Mouse (Mus musculus) liver, embryonic 14.5 days (tissue): Measurements from ENCODE around the gene Fancd2. TPM values are rescaled to one million over a fixed set of nuclear protein-coding genes. Genes with fewer than 3 reads are reported as not detected.

Experiments used
- ATAC-seq: fragments of 200-750 bp; cut with Nextera tagmentation; 2 replicates; pipeline ENCODE4 v1.8.0; 2017; ENCODE audit warnings: moderate number of reproducible peaks, mild to moderate bottlenecking, moderate library complexity; ENCODE audit not compliant: insufficient read depth
- DNase-seq, 3 experiments: peaks; one replicate each; pipeline ENCODE4 v3.0.0-alpha.2; 2012 to 2013; ENCODE audit warnings: low read depth in 3 of 3, low spot score in 3 of 3
- H3K27ac ChIP-seq: fragments of 300-500 bp; sonication (generic); 2 replicates; pipeline ENCODE4 v1.5.1; 2014; ENCODE audit warnings: moderate library complexity, mild to moderate bottlenecking, control low read depth, inconsistent platforms
- H3K27me3 ChIP-seq: fragments of 300-500 bp; sonication (generic); 2 replicates; pipeline ENCODE4 v1.6.1; 2014; ENCODE audit warnings: mild to moderate bottlenecking, low read length, moderate library complexity; ENCODE audit not compliant: control insufficient read depth, insufficient read depth
- H3K36me3 ChIP-seq: fragments of 300-500 bp; sonication (generic); replicated peaks from 2 replicates; pipeline ENCODE4 v1.6.1; 2014; ENCODE audit warnings: low read depth; ENCODE audit not compliant: control insufficient read depth, insufficient read depth
- H3K4me1 ChIP-seq, 2 experiments: fragments of 200-500 bp in 1 of 2; fragments of 300-500 bp in 1 of 2; sonication (generic) in 1 of 2; replicated peaks; 2 replicates each; pipeline ENCODE4 v1.6.1; 2012 to 2014; ENCODE audit warnings: antibody characterized with exemption in 1 of 2, inconsistent platforms in 1 of 2, low read length in 1 of 2; ENCODE audit not compliant: control insufficient read depth in 2 of 2, insufficient read depth in 2 of 2
- H3K4me2 ChIP-seq: fragments of 300-500 bp; sonication (generic); 2 replicates; pipeline ENCODE4 v1.6.1; 2014; ENCODE audit warnings: low read depth, mild to moderate bottlenecking, control low read depth, moderate library complexity
- H3K4me3 ChIP-seq, 2 experiments: fragments of 200-500 bp in 1 of 2; fragments of 300-500 bp in 1 of 2; sonication (generic) in 1 of 2; 2 replicates each; pipeline ENCODE4 v1.5.1; 2012 to 2014; ENCODE audit warnings: low read depth in 2 of 2, low read length in 2 of 2, mild to moderate bottlenecking in 2 of 2, control low read depth in 1 of 2, inconsistent platforms in 1 of 2, moderate library complexity in 1 of 2; ENCODE audit not compliant: insufficient read depth in 1 of 2
- H3K9ac ChIP-seq: fragments of 300-500 bp; sonication (generic); replicated peaks from 2 replicates; pipeline ENCODE4 v1.6.1; 2014; ENCODE audit warnings: mild to moderate bottlenecking, control low read depth, moderate library complexity
- H3K9me3 ChIP-seq: fragments of 300-500 bp; sonication (generic); 2 replicates; pipeline ENCODE4 v1.6.1; 2016; ENCODE audit warnings: low read length, mixed read lengths; ENCODE audit not compliant: control insufficient read depth
- CTCF ChIP-seq: IDR thresholded peaks from 2 replicates; pipeline ENCODE4 v1.5.1; 2016; ENCODE audit warnings: antibody characterized with exemption, low read depth, control low read depth
- EP300 ChIP-seq: IDR thresholded peaks from 2 replicates; pipeline ENCODE4 v1.6.1; 2016; ENCODE audit warnings: antibody characterized with exemption, low read depth
- WGBS: fragments of 180-500 bp; shearing (Covaris S2); extraction: QIAGEN DNeasy Blood & Tissue Kit; methylation state at CpG from one replicate; pipeline ENCODE4 v1.1.7; 2014; ENCODE audit not compliant: insufficient replicate concordance; 5-methylcytosine and 5-hydroxymethylcytosine counted together
- polyA plus RNA-seq, 2 experiments: library from polyadenylated mRNA; depleted of rRNA in 1 of 2; stranded (reverse) in 1 of 2; unstranded in 1 of 2; fragments of >200 nt; fragmentation: Nextera tagmentation in 1 of 2; extraction: Ambion mirVana in 1 of 2; gene quantifications; 2 replicates each; pipeline versions ENCODE4 v1.2.1 to v1.2.3; 2012 to 2014

Gene Fancd2
- polyA plus RNA-seq, 2 experiments: 8.4 to 10.7 TPM

DNA sequence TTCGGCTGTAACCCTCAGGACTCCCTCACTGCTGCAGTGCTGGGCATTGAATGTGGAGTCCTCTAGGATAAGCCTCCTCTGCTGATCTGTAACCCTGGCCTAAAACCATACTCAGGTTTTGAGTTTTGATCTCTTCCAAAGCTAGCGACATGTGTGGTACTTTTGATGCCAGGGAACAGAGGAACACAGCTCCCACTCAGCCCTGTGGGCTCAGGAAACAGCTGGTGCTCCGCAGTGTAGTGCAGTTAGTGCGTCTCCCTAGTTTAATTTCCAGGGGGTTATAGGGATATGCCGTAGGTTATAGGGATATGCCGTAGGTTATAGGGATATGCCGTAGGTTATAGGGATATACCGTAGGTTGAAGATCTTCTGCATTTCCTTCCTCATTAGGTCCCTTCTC is 83.5 kb downstream of the Fancd2 start:
- 87% methylated on average over 8 of the region's 8 CpGs for WGBS
- no peak overlapping the region for H3K4me3 ChIP-seq
- no peak for ATAC-seq
- no peak for DNase-seq
- no peak overlapping the region for H3K9ac ChIP-seq
- peaks cover 0 to 4% of the 10 kb centered on the region in 2 experiments; a peak in 1 of 4 replicates for H3K4me1 ChIP-seq
- H3K36me3 ChIP-seq: peaks cover 30% of the 10 kb centered on the region
- no peak overlapping the region for H3K4me2 ChIP-seq
- no peaks in the 10 kb centered on the region for H3K27me3 ChIP-seq
- TF ChIP-seq EP300: no peak
- TF ChIP-seq CTCF: no peak
- no peaks in the 10 kb centered on the region for H3K9me3 ChIP-seq
- no peak overlapping the region for H3K27ac ChIP-seq

DNA sequence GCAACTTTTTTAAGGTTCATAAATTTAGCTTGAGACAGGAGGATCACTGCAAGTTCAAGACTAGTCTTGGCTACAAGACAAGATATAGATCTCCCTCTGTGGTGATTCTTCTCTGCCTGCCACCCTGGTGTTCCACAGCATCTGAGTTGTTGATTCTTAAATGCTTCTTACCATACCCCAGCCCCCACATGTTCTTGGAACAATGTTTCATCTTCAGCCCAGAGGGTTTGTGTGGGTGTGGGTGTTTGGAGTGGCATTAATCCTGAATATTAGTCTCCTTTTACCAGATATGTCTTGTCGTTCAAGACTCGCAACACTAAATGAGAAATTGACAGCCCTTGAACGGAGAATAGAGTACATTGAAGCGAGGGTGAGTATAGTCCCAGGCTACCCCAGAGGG is 84.0 kb downstream of the Fancd2 start:
- TF ChIP-seq EP300 (no peak), CTCF (no peak)
- no peak for ATAC-seq
- Histone ChIP-seq H3K27ac (no peak overlapping the region), H3K9ac (no peak overlapping the region), H3K4me3 (no peak overlapping the region), H3K9me3 (no peaks in the 10 kb centered on the region), H3K4me1 (peaks cover 0 to 4% of the 10 kb centered on the region in 2 experiments; a peak in 1 of 4 replicates), H3K27me3 (no peaks in the 10 kb centered on the region), H3K36me3 (peaks cover 28% of the 10 kb centered on the region), H3K4me2 (no peak overlapping the region)
- no peak for DNase-seq
- WGBS: 85% methylated on average over 4 of the region's 4 CpGs

DNA sequence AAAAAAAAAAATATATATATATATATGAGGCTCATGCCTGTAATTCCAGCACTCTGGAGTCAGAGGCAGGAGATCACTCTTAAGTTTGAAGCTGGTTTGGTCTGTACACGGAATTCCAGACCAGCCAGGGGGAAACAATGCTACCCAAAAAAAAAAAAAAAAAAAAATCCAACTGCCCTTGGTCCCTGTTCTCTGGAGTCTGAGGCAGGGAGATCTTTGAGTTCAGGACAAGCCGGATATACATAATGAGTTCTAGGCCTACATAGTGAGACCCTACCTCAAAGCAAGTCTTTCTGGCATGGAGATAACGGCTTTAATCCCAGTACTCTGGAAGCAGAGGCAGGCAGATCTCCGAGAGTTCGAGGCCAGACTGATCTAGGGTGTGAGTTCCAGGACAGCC is 91.9 kb downstream of the Fancd2 start:
- 47% methylated on average over 5 of the region's 5 CpGs for WGBS
- Histone ChIP-seq H3K27me3 (no peaks in the 10 kb centered on the region), H3K27ac (no peak overlapping the region), H3K4me1 (peaks cover 0 to 11% of the 10 kb centered on the region in 2 experiments; a peak in 2 of 4 replicates), H3K4me2 (peak overlapping the region; percentile 85), H3K4me3 (peak overlapping the region; percentile 59 to 69), H3K36me3 (no peaks in the 10 kb centered on the region; the same call in 1 of the 2 replicates), H3K9me3 (no peaks in the 10 kb centered on the region), H3K9ac (peak overlapping the region; percentile 54)
- no peak for DNase-seq
- no peak for TF ChIP-seq EP300
- TF ChIP-seq CTCF: no peak
- peak; percentile 7; the same call in 1 of the 2 replicates for ATAC-seq

DNA sequence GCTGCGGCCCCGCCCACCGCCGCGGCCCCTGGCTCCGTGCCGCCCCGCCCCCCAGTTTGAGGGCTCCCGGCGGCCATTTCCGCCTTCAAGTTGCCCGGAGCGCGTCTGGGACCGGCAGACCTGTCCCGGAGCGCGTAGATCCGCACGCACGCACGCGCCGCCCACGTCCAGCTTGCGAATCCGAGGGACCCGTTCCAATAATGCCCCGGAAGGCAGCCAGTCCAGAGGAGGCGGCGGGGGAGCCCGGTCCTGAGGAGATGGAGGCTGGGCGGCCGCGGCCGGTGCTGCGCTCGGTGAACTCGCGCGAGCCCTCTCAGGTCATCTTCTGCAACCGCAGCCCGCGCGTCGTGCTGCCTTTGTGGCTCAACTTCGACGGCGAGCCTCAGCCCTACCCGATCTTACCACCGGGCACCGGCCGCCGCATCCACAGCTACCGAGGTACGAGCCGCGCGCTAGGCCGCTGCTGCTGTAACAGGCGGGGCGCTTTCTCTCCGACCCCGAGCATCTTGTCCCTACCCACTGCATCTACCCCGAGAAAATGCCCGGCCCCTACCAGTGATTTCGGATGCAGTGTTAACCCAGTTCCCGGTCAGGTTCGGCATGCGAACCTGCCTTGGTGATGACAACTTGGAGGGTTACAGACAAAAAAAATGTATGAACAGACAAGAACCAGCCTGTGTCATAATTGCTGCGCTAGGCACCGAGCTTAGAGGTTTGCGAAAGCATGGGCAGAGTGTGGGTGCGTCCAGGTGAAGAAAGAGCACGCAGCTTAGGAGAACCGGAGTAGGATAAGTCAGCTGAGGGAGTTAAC is 92.7 kb downstream of the Fancd2 start, which contains the start of gene Vhl:
Vhl (plus strand) TSS at position 19 of the 811 bp plus-strand sequence.
- DNase-seq: peak; percentile 61 to 68 (median 66)
- no peak for TF ChIP-seq EP300
- TF ChIP-seq CTCF: peak; percentile 28; the same call in 1 of the 2 replicates

DNA sequence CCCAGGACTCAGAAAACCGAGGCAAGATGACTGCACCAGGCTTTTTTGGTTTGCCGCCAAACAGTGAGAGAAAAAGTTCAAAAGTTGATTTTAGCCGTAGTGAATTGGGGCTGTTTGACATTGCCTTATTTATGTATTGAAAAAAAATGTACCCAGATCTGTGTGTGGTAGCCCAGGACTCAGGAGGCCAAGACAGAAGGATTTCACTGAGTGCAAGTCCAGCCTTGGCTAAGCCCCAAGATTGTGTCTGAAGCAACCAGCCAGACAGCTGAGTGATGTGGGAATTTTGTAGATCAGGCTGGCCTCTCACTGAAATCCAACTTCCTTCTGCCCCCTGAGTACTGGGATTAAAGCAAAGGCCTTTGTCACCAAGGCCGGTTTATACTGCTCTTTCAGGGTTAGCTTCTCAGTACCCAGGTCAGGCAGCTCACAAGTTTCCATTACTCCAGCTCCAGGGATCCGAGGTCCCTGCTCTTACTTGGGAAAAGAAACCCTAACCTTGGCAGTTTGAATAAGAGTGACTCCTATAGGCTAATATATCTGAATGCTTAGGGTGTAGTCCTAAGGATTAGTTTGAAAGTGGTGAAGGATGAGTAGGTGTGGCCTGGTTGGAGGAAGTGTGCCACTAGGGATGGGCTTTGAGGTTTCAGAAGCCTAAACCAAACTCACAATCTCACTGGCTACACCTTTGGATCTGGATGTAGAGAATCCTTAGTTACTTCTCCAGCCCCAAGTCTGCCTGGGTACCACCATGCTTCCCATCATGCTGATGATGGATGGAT is 93.7 kb downstream of the Fancd2 start:
- Histone ChIP-seq H3K36me3 (peaks cover 9% of the 10 kb centered on the region), H3K4me2 (peak overlapping the region; percentile 85), H3K27me3 (no peaks in the 10 kb centered on the region), H3K4me1 (peaks cover 0 to 11% of the 10 kb centered on the region in 2 experiments; a peak in 2 of 4 replicates), H3K4me3 (peak overlapping the region; percentile 69 to 86; a peak in 3 of 4 replicates), H3K27ac (no peak overlapping the region), H3K9me3 (no peaks in the 10 kb centered on the region), H3K9ac (no peak overlapping the region)
- no peak for ATAC-seq
- WGBS: 62% methylated on average over 5 of the region's 5 CpGs
- no peak for TF ChIP-seq EP300
- DNase-seq: no peak

More for the DNA sequence above, 92.7 kb downstream of the Fancd2 start, which contains the start of gene Vhl:
- Histone ChIP-seq H3K9ac (peak within 1 kb of the TSS; percentile 78), H3K36me3 (peaks cover 1% of the 10 kb centered on the region; the same call in 1 of the 2 replicates), H3K4me2 (peak within 1 kb of the TSS; percentile 85), H3K9me3 (no peaks in the 10 kb centered on the region), H3K27me3 (no peaks in the 10 kb centered on the region), H3K4me1 (peaks cover 0 to 11% of the 10 kb centered on the region in 2 experiments; a peak in 2 of 4 replicates), H3K4me3 (peak within 1 kb of the TSS; percentile 69 to 86), H3K27ac (0 out of 2 replicates have a peak within 1 kb of the TSS, but pooled peaks have one; percentile 28)
- under 1% methylated on average over 74 of the region's 76 CpGs for WGBS
- peak; percentile 89 for ATAC-seq
